Mouse (Mus musculus) liver, embryonic 12.5 days (tissue): ENCODE data around the gene Chka. TPM values are rescaled to one million over a fixed set of nuclear protein-coding genes. Genes with fewer than 3 reads are reported as not detected.
A peak's percentile ranks its signal among the peaks of the same experiment; 100 is the strongest.

Source experiments
- ATAC-seq: fragments of 200-750 bp; cut with Nextera tagmentation; 2 replicates; pipeline ENCODE4 v1.8.0; 2017; ENCODE audit warnings: moderate number of reproducible peaks, mild to moderate bottlenecking, moderate library complexity
- H3K27ac ChIP-seq: fragments of 300-500 bp; sonication (generic); 2 replicates; pipeline ENCODE4 v1.5.1; 2016; ENCODE audit warnings: mild to moderate bottlenecking
- H3K27me3 ChIP-seq: fragments of 300-500 bp; sonication (generic); replicated peaks from 2 replicates; pipeline ENCODE4 v1.6.1; 2016; ENCODE audit warnings: mild to moderate bottlenecking, moderate library complexity
- H3K36me3 ChIP-seq: fragments of 300-500 bp; sonication (generic); 2 replicates; pipeline ENCODE4 v1.6.1; 2016; ENCODE audit warnings: mild to moderate bottlenecking, moderate library complexity
- H3K4me1 ChIP-seq: fragments of 300-500 bp; sonication (generic); 2 replicates; pipeline ENCODE4 v1.6.1; 2016
- H3K4me2 ChIP-seq: fragments of 300-500 bp; sonication (generic); 2 replicates; pipeline ENCODE4 v1.6.1; 2016; ENCODE audit warnings: mild to moderate bottlenecking, moderate library complexity
- H3K4me3 ChIP-seq: fragments of 300-500 bp; sonication (generic); 2 replicates; pipeline ENCODE4 v1.5.1; 2016; ENCODE audit warnings: mild to moderate bottlenecking, moderate library complexity
- H3K9ac ChIP-seq: fragments of 300-500 bp; sonication (generic); 2 replicates; pipeline ENCODE4 v1.6.1; 2016; ENCODE audit warnings: mild to moderate bottlenecking, moderate library complexity
- H3K9me3 ChIP-seq: fragments of 300-500 bp; sonication (generic); replicated peaks from 2 replicates; pipeline ENCODE4 v1.6.1; 2016; ENCODE audit warnings: mild to moderate bottlenecking, moderate library complexity
- WGBS: fragments of 180-500 bp; shearing (Covaris S2); methylation state at CpG from one replicate; pipeline ENCODE4 v1.1.7; 2016; ENCODE audit not compliant: insufficient replicate concordance; 5-methylcytosine and 5-hydroxymethylcytosine counted together
- polyA plus RNA-seq: library from polyadenylated mRNA; unstranded; fragments of >200 nt; fragmentation: Nextera tagmentation; extraction: Ambion mirVana; gene quantifications from 2 replicates; pipeline ENCODE4 v1.2.1, GENCODE M21; 2016

Chka gene
- polyA plus RNA-seq, 1 experiment from 2014 or later, result 26.7 TPM

DNA sequence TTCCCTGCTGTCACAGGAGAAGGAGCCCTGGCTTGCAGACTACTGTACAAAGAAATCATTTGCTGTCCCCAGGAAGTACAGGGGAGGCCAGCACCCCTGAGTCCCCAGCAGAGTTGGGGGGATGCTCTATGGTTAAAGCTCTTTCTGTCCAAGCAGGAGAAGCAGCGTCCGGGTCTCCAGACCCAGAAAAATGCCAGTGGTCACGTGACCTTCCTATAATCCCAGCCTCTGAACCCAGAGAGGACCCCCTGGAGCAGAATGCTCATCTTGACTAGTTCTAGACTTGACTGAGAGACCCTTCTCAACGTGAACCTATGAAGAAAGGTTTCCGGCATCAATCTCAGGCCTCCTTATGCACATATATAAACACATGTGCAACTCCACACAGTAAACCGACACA, 74.3 kb downstream of the Chka start:
- H3K27ac ChIP-seq, result no peak overlapping the region
- no peak overlapping the region for H3K4me2 ChIP-seq
- no peak overlapping the region for H3K4me3 ChIP-seq
- peaks cover 49% of the 10 kb centered on the region for H3K4me1 ChIP-seq
- no peaks in the 10 kb centered on the region for H3K36me3 ChIP-seq
- H3K27me3 ChIP-seq, result peaks cover 5% of the 10 kb centered on the region; the same call in 1 of the 2 replicates
- WGBS, result 76% methylated on average over 6 of the region's 6 CpGs
- ATAC-seq, result no peak
- H3K9ac ChIP-seq, result no peak overlapping the region
- H3K9me3 ChIP-seq, result no peaks in the 10 kb centered on the region

DNA sequence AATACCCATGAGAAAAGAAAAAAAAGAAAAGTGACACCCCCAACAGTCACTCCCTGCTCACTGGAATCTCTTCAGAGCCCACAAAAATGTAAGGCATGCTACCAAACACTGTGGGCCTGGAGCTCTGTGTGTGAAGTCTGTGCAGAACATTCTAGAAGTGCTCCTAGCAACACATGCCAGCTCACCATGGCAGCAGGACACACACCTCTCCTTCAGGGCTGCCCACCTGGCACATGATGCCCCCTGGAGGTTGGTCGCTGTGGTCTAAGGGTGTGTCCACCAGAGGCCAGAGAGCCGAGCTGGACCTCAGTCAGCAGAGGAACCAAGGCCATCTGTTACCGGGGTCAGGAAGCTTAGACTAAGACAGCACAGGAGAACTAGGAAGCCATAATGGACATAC, 74.7 kb downstream of the Chka start:
- no peaks in the 10 kb centered on the region for H3K36me3 ChIP-seq
- WGBS, result 52% methylated on average over 3 of the region's 3 CpGs
- H3K4me3 ChIP-seq, result no peak overlapping the region
- peaks cover 5% of the 10 kb centered on the region; the same call in 1 of the 2 replicates for H3K27me3 ChIP-seq
- no peaks in the 10 kb centered on the region for H3K9me3 ChIP-seq
- H3K9ac ChIP-seq, result no peak overlapping the region
- H3K27ac ChIP-seq, result no peak overlapping the region
- no peak overlapping the region for H3K4me2 ChIP-seq
- ATAC-seq, result no peak
- peaks cover 49% of the 10 kb centered on the region for H3K4me1 ChIP-seq

DNA sequence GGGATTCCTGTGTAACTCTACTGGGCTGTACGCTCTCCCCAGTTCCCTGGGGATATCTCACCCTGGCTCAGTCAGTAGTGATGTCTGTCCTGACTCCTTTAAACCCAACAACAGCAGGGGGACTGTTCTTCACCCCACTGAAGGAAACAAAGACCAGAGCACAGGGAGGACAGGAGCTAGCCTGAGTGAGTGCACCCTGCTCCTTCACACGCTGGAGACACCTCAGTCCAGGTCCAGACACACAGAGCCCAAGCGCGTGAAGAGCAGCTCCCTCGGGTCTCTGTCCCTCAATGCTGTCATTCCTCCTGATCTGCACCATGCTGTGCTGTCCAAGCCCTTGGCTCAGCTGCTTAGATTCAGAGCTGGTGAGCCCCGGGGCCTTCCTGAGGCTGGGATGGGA, 75.1 kb downstream of the Chka start:
- Histone ChIP-seq H3K4me3 (no peak overlapping the region), H3K27ac (no peak overlapping the region), H3K36me3 (no peaks in the 10 kb centered on the region), H3K4me1 (peaks cover 49% of the 10 kb centered on the region), H3K9me3 (no peaks in the 10 kb centered on the region), H3K9ac (no peak overlapping the region), H3K27me3 (peaks cover 5% of the 10 kb centered on the region; the same call in 1 of the 2 replicates), H3K4me2 (no peak overlapping the region)
- WGBS, result 62% methylated on average over 6 of the region's 6 CpGs
- no peak for ATAC-seq

DNA sequence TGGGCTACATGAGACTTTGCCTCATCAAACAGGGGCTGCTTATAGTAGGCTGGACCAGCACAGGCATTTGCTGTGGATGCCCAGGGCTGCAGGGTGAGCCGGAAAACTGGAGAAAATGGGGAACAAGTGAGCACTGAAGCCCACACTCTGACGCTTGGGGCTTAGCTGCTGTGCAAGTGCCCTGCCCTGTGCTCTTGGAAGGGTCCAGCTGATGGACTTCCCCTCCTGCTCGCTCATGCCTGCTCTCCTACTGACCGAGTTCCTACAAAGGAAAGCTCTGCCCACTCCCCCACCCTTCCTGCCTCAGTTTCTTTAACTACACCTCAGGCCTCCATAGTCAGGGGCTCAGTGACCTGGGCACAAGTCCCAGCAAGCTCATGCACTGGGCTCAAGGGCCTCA, 76.4 kb downstream of the Chka start:
- H3K9ac ChIP-seq, result no peak overlapping the region
- H3K27me3 ChIP-seq, result peaks cover 5% of the 10 kb centered on the region; the same call in 1 of the 2 replicates
- H3K36me3 ChIP-seq, result no peaks in the 10 kb centered on the region
- ATAC-seq, result no peak
- H3K4me2 ChIP-seq, result no peak overlapping the region
- H3K27ac ChIP-seq, result no peak overlapping the region
- 63% methylated on average over 4 of the region's 4 CpGs for whole genome bisulfite sequencing
- H3K4me3 ChIP-seq, result no peak overlapping the region
- H3K9me3 ChIP-seq, result no peaks in the 10 kb centered on the region
- peaks cover 46% of the 10 kb centered on the region for H3K4me1 ChIP-seq

DNA sequence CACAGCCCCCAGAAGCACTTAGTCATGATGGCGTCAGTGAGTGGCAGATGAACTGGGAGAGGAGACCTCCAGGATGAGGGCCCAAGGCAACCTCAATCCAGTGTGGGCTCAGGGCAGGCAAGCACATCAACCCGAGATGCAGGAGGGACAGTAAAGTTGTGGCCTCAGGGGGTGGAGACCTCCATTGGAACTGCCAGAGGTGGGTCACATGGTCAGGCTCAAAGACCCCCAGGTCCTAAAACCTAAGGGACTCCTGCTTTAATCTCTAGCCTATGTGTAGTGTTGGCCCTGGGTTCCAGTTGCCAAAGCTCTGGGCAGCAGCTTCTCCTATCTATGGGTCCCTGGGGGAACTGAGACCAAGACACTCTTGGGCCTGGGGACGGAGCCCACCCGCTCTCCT, 77.2 kb downstream of the Chka start:
- Histone ChIP-seq H3K9ac (no peak overlapping the region), H3K4me2 (no peak overlapping the region), H3K4me1 (peaks cover 39% of the 10 kb centered on the region), H3K9me3 (no peaks in the 10 kb centered on the region), H3K27ac (peak overlapping the region; percentile 45; the same call in 1 of the 2 replicates), H3K4me3 (no peak overlapping the region), H3K36me3 (no peaks in the 10 kb centered on the region), H3K27me3 (peaks cover 8% of the 10 kb centered on the region; the same call in 1 of the 2 replicates)
- 60% methylated on average over 4 of the region's 4 CpGs for WGBS
- no peak for ATAC-seq

DNA sequence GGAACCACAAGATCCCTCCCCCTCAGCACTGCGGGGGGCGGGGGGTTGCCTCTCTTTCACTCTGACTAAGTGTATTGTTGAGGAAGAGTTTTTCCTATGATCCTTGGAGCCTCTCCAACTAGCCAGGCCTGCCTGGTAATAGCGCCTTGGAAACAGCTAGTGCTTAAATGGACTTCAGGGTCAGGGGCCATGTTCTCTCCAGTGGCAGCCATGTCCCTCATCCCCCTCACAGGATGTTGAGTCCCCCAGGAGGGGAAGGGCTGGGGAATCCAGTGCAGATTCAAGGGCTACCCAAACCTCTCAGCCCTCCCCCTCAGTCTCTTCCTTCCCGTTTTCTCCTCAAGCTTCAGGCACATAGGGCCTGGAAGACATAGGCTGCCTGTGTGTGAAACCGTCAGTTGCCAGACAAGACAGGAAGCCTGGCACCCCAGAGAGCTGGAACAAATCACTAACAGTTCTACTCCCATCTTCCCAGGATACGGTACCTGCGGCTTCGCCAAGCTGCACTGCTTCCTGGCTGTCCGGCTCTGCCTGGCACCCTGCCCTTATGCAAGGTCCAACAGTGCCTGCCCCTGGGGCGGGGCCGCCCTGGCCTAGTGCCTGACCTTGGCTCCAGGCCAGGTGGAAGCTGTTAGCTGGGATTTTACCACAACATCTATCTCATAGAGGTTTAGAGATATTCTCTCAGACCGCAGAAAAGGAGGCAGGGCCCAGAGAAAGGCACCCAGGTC, 77.8 kb downstream of the Chka start, which contains the start of gene Aldh3b1:
TSS of gene Aldh3b1 (minus strand) at position 598 of the 731 bp plus-strand sequence.
- peak within 1 kb of the TSS; percentile 45; the same call in 1 of the 2 replicates for H3K27ac ChIP-seq
- ATAC-seq, result peak; percentile 42; the same call in 1 of the 2 replicates
- no peaks in the 10 kb centered on the region for H3K9me3 ChIP-seq
- H3K4me3 ChIP-seq, result no peak within 1 kb of the TSS
- H3K4me2 ChIP-seq, result no peak within 1 kb of the TSS
- H3K27me3 ChIP-seq, result peaks cover 14% of the 10 kb centered on the region; the same call in 1 of the 2 replicates
- no peak within 1 kb of the TSS for H3K9ac ChIP-seq
- 35% methylated on average over 12 of the region's 12 CpGs for WGBS
- H3K4me1 ChIP-seq, result peaks cover 33% of the 10 kb centered on the region
- no peaks in the 10 kb centered on the region for H3K36me3 ChIP-seq

DNA sequence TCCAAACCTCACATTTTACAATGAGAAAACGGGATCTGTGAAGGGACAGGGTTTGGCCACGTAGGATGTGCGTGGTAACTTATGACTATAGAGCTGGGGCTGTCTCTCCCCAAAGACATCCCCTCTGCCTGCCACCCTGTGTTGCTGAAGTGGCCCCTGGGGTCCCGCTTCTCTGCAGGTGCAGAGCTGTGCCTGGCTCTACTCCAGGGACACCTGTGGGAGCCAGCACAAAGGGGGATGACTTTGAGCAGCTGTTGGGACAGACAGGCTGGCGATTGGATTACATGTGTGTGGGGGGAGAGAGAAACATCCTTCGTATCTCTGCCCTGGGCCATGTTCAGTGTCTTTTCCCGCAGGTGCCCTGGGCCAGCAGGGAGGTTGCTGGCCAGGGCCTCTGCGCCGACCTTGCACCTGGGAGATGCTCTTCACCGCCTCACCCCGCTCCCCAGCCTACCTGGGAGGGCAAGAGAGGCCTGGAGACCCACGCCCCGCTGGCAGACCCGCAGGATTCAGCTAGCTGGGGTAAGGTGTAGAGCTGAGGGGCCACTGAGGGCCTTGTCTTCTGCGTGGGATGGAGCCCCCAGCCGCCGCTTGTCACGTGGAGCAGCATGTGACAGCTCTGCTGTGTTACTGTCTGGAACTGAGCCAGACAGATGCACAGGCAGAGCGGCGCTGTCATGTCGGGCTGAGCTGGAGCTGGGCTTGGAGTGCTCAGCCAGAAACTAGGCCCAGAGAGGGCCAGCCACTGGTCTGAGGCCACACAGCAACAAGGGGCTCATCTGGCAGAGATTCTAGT, 78.9 kb downstream of the Chka start:
- no peak overlapping the region for H3K9ac ChIP-seq
- H3K27ac ChIP-seq, result 0 out of 2 replicates have a peak overlapping the region, but pooled peaks have one; percentile 45
- ATAC-seq, result no peak
- H3K4me1 ChIP-seq, result peaks cover 29% of the 10 kb centered on the region
- H3K27me3 ChIP-seq, result peaks cover 21% of the 10 kb centered on the region
- no peaks in the 10 kb centered on the region for H3K36me3 ChIP-seq
- WGBS, result 74% methylated on average over 21 of the region's 21 CpGs
- no peak overlapping the region for H3K4me2 ChIP-seq
- H3K9me3 ChIP-seq, result no peaks in the 10 kb centered on the region
- H3K4me3 ChIP-seq, result no peak overlapping the region

DNA sequence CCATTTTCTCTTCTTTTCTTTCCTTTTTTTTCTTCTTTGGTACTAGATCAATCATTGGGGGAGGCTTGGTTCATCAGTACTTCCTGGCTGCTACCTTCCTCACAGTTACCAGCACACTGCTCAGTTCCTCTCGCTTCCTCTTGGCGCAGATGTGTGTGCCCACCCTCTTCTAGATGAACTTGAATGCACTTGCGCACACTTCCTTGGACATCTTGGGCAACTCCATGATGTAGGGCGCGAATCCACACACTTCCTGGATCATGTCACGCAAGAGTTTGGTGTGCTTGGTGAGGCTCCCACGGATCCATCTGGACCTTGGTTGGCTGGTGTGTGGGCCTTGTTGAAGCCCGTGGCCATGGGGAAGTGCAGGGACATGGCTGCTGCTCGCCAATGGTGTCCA, 80.1 kb downstream of the Chka start:
- Histone ChIP-seq H3K9me3 (no peaks in the 10 kb centered on the region), H3K4me3 (no peak overlapping the region), H3K9ac (no peak overlapping the region), H3K4me1 (peaks cover 39% of the 10 kb centered on the region), H3K36me3 (no peaks in the 10 kb centered on the region), H3K4me2 (no peak overlapping the region), H3K27me3 (peaks cover 33% of the 10 kb centered on the region), H3K27ac (no peak overlapping the region)
- 72% methylated on average over 9 of the region's 9 CpGs for WGBS
- ATAC-seq, result no peak

DNA sequence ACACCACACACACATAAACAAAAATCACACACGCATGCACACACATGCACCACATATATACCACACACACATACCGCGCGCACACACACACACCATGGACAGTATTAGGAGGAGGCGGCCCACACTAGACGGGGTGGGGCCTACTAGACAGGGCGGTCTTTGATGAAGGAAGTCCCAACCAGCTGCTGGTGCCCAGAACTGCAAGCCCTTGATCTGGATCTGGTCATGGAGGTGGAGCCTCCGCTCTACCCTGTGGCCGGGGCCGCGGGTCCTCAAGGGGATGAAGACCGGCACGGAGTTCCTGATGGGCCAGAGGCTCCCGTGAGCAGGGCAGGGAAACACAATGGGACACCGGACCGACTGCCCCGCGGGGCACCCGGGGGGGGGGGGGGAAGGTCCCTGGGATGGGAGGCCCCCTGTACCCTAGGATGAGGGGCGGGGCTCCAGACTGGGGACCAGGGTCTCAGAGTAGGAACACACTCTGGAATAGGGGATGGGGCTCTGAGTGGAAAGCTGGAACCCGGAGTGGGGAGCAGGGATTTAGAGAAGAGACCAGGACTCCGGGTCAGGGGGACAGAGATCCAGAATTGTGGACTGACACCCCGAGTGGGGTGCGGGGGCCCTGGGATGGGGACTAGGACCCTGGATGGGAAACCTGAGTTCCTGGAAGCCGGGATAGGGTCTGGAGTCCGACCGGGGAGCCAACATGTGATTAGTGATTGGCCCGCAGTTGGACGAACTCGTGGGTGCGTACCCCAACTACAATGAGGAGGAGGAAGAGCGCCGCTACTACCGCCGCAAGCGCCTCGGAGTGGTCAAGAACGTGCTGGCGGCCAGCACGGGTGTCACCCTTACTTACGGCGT, 83.7 kb downstream of the Chka start, which contains the start of gene Unc93b1:
TSS of gene Unc93b1 (plus strand) at position 155 of the 864 bp plus-strand sequence.
- Histone ChIP-seq H3K4me2 (peak within 1 kb of the TSS; percentile 83), H3K27me3 (peaks cover 33% of the 10 kb centered on the region), H3K9me3 (no peaks in the 10 kb centered on the region), H3K36me3 (no peaks in the 10 kb centered on the region), H3K27ac (0 out of 2 replicates have a peak within 1 kb of the TSS, but pooled peaks have one; percentile 20), H3K4me1 (peaks cover 30% of the 10 kb centered on the region), H3K9ac (peak within 1 kb of the TSS; percentile 63), H3K4me3 (peak within 1 kb of the TSS; percentile 59)
- WGBS, result 2% methylated on average over 42 of the region's 42 CpGs
- peak; percentile 85 for ATAC-seq

DNA sequence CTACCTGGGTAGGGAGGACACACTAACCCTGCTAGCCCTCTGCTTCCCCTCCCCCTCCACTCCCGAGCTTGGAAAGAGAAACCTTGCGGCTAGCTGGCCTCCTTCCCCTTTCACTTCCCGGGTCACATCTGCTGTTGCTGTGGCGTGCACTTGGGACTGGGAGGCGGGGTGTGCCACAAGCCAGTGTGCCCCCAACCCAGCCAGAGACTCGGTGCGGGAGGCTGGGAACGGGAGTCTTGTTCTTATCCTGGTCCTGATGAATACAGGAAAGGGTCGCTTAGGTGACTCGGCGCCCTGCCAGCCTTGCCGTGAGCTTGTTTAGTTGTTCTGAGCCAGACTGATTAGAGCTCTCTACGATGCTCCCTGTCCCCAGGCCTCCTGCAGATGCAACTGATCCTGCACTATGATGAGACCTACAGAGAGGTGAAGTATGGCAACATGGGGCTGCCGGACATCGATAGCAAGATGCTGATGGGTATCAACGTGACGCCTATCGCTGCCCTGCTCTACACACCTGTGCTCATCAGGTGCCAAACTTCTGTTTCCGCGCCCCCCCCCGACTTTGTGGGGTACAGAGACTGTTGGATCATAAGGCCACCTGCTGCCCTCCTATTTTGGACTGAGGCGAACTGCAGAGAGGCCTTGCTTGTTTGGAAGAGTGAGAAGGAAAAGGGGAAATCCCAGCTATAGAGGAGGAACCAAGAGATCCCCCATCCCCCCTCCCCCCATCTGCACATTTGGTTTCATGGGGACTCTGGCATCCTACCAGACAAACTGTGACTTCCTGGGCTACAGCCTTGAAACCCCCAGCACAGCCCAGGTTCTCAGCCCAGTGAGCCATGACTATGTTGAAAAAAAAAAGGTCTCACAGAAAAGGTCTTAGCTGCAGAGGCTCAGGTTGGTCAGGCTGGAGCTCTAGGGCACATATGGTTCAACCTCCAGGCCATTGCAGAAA, 84.6 kb downstream of the Chka start:
- no peaks in the 10 kb centered on the region for H3K9me3 ChIP-seq
- no peaks in the 10 kb centered on the region for H3K36me3 ChIP-seq
- ATAC-seq, result no peak; the same call in 1 of the 2 replicates
- 6% methylated on average over 22 of the region's 22 CpGs for WGBS
- H3K4me3 ChIP-seq, result peak overlapping the region; percentile 59
- peaks cover 24% of the 10 kb centered on the region for H3K4me1 ChIP-seq
- peak overlapping the region; percentile 63 for H3K9ac ChIP-seq
- H3K27me3 ChIP-seq, result peaks cover 33% of the 10 kb centered on the region
- no peak overlapping the region for H3K27ac ChIP-seq
- peak overlapping the region; percentile 83 for H3K4me2 ChIP-seq
